Mouse (Mus musculus) neutrophil, adult 5-6 weeks (primary cell): ENCODE data around the gene Nkd2. TPM values are rescaled to one million over a fixed set of nuclear protein-coding genes. Genes with fewer than 3 reads are reported as not detected.

Experiments used
- total RNA-seq: library from RNA; stranded (forward); fragments of 200-1000 nt; gene quantifications from 2 replicates; pipeline ENCODE4 v1.2.3, GENCODE M21; 2017

Nkd2 gene
- total RNA-seq, 1 experiment from 2014 or later: not detected

Other genes starting within 250 kb of the Nkd2 start
- 80.4 and 85.6 TPM in 2 replicates for gene Clptm1l, start 243.6 kb downstream of the Nkd2 start, total RNA-seq
- gene Tert, start 220.7 kb downstream of the Nkd2 start, total RNA-seq: 0.86 and 2.3 TPM in 2 replicates
- gene Slc6a18, start 169.6 kb downstream of the Nkd2 start, total RNA-seq: not detected in 2 replicates
- 3.1 and 3.3 TPM in 2 replicates for gene Slc6a19, start 142.8 kb downstream of the Nkd2 start, total RNA-seq
- gene Slc12a7, start 114.5 kb downstream of the Nkd2 start, total RNA-seq: 29.8 and 46.2 TPM in 2 replicates
- 1.4 and 3.1 TPM in 2 replicates for gene Trip13, start 90.2 kb upstream of the Nkd2 start, total RNA-seq
- 120 and 136 TPM in 2 replicates for gene Brd9, start 90.2 kb upstream of the Nkd2 start, total RNA-seq
- gene Zdhhc11, start 116.2 kb upstream of the Nkd2 start, total RNA-seq: not detected in 2 replicates
- 1.7 and 5.2 TPM in 2 replicates for gene Tppp, start 161.8 kb upstream of the Nkd2 start, total RNA-seq
- gene Cep72, start 214.7 kb upstream of the Nkd2 start, total RNA-seq: 8.1 and 9.6 TPM in 2 replicates